Mouse (Mus musculus) small intestine, adult 10 weeks (tissue): ENCODE data around the gene Vmn1r35. TPM values are rescaled to one million over a fixed set of nuclear protein-coding genes. Genes with fewer than 3 reads are reported as not detected.

Experiments
- polyA plus RNA-seq: library from polyadenylated mRNA; stranded (reverse); fragments of 350-450 nt; fragmentation: Illumina TruSeq; extraction: RNeasy Lipid Tissue Mini Kit (QIAGEN cat#74804); gene quantifications from one replicate; pipeline ENCODE4 v1.2.3, GENCODE M21; 2014; ENCODE audit warnings: low replicate concordance

Vmn1r35 gene
- polyA plus RNA-seq: not detected

GRCm38 (mm10) chr6:66685806-66686205 is at the start of gene Vmn1r35:
Gene Vmn1r35, minus strand, starts transcription at chr6:66685906.

GRCm38 (mm10) chr6:66729082-66729481 is 43.4 kb upstream of the Vmn1r35 start, which contains the start of gene Vmn1r37:
Gene Vmn1r37, plus strand, starts transcription at chr6:66729382.

GRCm38 (mm10) chr6:66719068-66719467 is 33.4 kb upstream of the Vmn1r35 start, which contains the start of gene Vmn1r36:
Gene Vmn1r36, minus strand, starts transcription at chr6:66719168.

GRCm38 (mm10) chr6:66643779-66644178 is 41.9 kb downstream of the Vmn1r35 start, which contains the start of gene Vmn1r34:
Gene Vmn1r34, minus strand, starts transcription at chr6:66643879.

Other genes with a start within 250 kb of the Vmn1r35 start
- gene Mad2l1, start 150.5 kb downstream of the Vmn1r35 start, polyA plus RNA-seq: 79.1 TPM
- not detected for gene Vmn1r32, start 125.8 kb downstream of the Vmn1r35 start, polyA plus RNA-seq
- gene Vmn1r33, start 67.6 kb downstream of the Vmn1r35 start, polyA plus RNA-seq: not detected
- not detected for gene Vmn1r34, start 42.0 kb downstream of the Vmn1r35 start, polyA plus RNA-seq
- gene Vmn1r36, start 33.3 kb upstream of the Vmn1r35 start, polyA plus RNA-seq: not detected
- not detected for gene Vmn1r37, start 43.5 kb upstream of the Vmn1r35 start, polyA plus RNA-seq
- gene Vmn1r38, start 96.7 kb upstream of the Vmn1r35 start, polyA plus RNA-seq: not detected
- not detected for gene Vmn1r39, start 124.7 kb upstream of the Vmn1r35 start, polyA plus RNA-seq
- gene Gng12, start 210.5 kb upstream of the Vmn1r35 start, polyA plus RNA-seq: 576 TPM